Mouse (Mus musculus): ENCODE measurements around the gene Stard7. TPM values are rescaled to one million over a fixed set of nuclear protein-coding genes. Genes with fewer than 3 reads are reported as not detected.
"Not testable (repeated sequence)": the region's sequence is repeated elsewhere in the genome, so short reads cannot be mapped to it uniquely, and the experiment has no call there.

Stard7 gene
- polyA plus RNA-seq, 1 experiment from 2014 or later: 88.9 TPM

GRCm38 (mm10) chr2:127298056-127298455, 28.0 kb downstream of the Stard7 start:
- H3K4me1 ChIP-seq (replicated peaks; ENCODE audit: control insufficient read depth, insufficient read depth, low read length): no peaks in the 10 kb centered on the region
- ATAC-seq (replicated peaks; ENCODE audit: low FRiP score): no peak
- WGBS: 91% methylated on average over 1 of the region's 1 CpGs
- no peak overlapping the region for H3K27ac ChIP-seq (ENCODE audit: low read depth, low read length)
- DNase-seq (ENCODE audit: low spot score): no peak
- no peaks in the 10 kb centered on the region for H3K9me3 ChIP-seq (ENCODE audit: control insufficient read depth, low read length)
- no peaks in the 10 kb centered on the region for H3K27me3 ChIP-seq (replicated peaks; ENCODE audit: control insufficient read depth, insufficient read depth, low read length)
- H3K4me3 ChIP-seq (ENCODE audit: low read depth, low read length): no peak overlapping the region
- H3K4me2 ChIP-seq: no peak overlapping the region
- H3K36me3 ChIP-seq (ENCODE audit: control insufficient read depth, insufficient read depth, low read length): peaks cover 27% of the 10 kb centered on the region
- H3K9ac ChIP-seq (ENCODE audit: low read depth, low read length): no peak overlapping the region

DNA sequence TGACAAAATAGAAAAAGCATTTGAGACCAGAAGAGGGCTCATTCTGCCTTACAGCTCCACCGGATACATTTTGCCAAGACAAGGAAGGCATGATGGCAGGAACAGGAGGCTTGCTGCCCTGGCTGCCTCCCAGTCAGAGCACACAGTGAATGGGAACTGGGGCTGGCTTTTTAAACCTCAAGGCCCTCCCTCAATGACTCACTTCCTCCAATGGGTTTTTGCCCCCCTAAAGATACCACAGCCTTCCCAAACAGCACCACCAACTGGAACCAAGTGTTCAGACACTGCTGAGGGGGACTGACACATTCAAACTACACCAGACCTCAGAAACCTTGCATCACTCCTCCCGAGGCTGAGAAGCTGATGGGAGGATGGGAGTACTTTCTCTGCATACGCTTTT, 30.7 kb downstream of the Stard7 start:
- Histone ChIP-seq H3K9ac (ENCODE audit: low read depth, low read length) (no peak overlapping the region), H3K36me3 (ENCODE audit: control insufficient read depth, insufficient read depth, low read length) (peaks cover 20% of the 10 kb centered on the region), H3K27ac (ENCODE audit: low read depth, low read length) (no peak overlapping the region), H3K9me3 (ENCODE audit: control insufficient read depth, low read length) (no peaks in the 10 kb centered on the region), H3K4me3 (ENCODE audit: low read depth, low read length) (no peak overlapping the region), H3K4me2 (no peak overlapping the region), H3K4me1 (replicated peaks; ENCODE audit: control insufficient read depth, insufficient read depth, low read length) (no peaks in the 10 kb centered on the region), H3K27me3 (replicated peaks; ENCODE audit: control insufficient read depth, insufficient read depth, low read length) (no peaks in the 10 kb centered on the region)
- ATAC-seq (replicated peaks; ENCODE audit: low FRiP score) (no peak), DNase-seq (ENCODE audit: low spot score) (no peak)
- WGBS: 75% methylated on average over 3 of the region's 3 CpGs

DNA sequence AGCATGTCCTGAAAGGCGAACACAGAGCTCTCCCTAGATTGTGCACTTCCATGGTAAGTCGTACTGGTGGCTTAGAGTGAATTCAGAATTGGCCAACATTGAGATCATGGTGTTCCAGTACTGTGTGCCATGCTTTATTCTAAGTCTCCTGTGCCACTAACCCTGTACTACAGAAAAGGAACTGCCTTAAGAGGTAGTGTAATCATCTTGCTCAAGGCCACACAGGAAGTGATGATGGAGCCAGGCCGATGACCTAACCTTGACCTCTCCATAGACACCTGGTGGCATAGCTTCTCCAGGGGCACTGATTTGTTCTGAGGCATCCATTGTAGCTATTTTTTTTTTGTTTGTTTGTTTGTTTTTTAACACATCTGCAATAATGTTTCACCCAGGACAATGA, 31.9 kb downstream of the Stard7 start:
- DNase-seq (ENCODE audit: low spot score) (no peak), ATAC-seq (replicated peaks; ENCODE audit: low FRiP score) (no peak)
- Histone ChIP-seq H3K27ac (ENCODE audit: low read depth, low read length) (no peak overlapping the region), H3K9me3 (ENCODE audit: control insufficient read depth, low read length) (no peaks in the 10 kb centered on the region), H3K4me1 (replicated peaks; ENCODE audit: control insufficient read depth, insufficient read depth, low read length) (no peaks in the 10 kb centered on the region), H3K4me2 (no peak overlapping the region), H3K27me3 (replicated peaks; ENCODE audit: control insufficient read depth, insufficient read depth, low read length) (no peaks in the 10 kb centered on the region), H3K4me3 (ENCODE audit: low read depth, low read length) (no peak overlapping the region), H3K36me3 (ENCODE audit: control insufficient read depth, insufficient read depth, low read length) (peaks cover 19% of the 10 kb centered on the region), H3K9ac (ENCODE audit: low read depth, low read length) (no peak overlapping the region)
- WGBS: 84% methylated on average over 3 of the region's 3 CpGs

DNA sequence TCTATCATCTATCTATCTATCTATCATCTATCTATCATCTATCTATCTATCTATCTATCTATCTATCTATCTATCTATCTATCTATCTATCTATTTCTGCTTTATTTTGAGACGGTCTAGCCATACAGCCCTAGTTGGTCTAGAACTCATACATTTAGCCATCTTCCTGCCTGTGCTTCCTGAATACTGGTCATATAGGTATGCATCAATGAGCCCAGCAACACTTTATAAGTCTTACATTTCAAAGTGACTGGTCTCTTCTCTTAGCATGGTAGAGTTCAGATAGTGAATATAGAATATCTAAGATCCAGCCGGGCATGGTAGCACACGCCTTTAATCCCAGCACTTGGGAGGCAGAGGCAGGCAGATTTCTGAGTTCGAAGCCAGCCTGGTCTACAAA, 34.2 kb downstream of the Stard7 start:
- DNase-seq (ENCODE audit: low spot score); H3K27ac ChIP-seq (ENCODE audit: low read depth, low read length); H3K4me2 ChIP-seq; H3K9ac ChIP-seq (ENCODE audit: low read depth, low read length); H3K4me1 ChIP-seq (replicated peaks; ENCODE audit: control insufficient read depth, insufficient read depth, low read length); ATAC-seq (replicated peaks; ENCODE audit: low FRiP score); H3K36me3 ChIP-seq (ENCODE audit: control insufficient read depth, insufficient read depth, low read length); H3K27me3 ChIP-seq (replicated peaks; ENCODE audit: control insufficient read depth, insufficient read depth, low read length); H3K4me3 ChIP-seq (ENCODE audit: low read depth, low read length); H3K9me3 ChIP-seq (ENCODE audit: control insufficient read depth, low read length): not testable (repeated sequence)
- WGBS: 82% methylated on average over 4 of the region's 4 CpGs

GRCm38 (mm10) chr2:127304609-127305210, 34.7 kb downstream of the Stard7 start:
- Histone ChIP-seq H3K4me2 (no peak overlapping the region), H3K9ac (ENCODE audit: low read depth, low read length) (no peak overlapping the region), H3K4me1 (replicated peaks; ENCODE audit: control insufficient read depth, insufficient read depth, low read length) (no peaks in the 10 kb centered on the region), H3K27me3 (replicated peaks; ENCODE audit: control insufficient read depth, insufficient read depth, low read length) (no peaks in the 10 kb centered on the region), H3K9me3 (ENCODE audit: control insufficient read depth, low read length) (no peaks in the 10 kb centered on the region), H3K27ac (ENCODE audit: low read depth, low read length) (no peak overlapping the region), H3K4me3 (ENCODE audit: low read depth, low read length) (no peak overlapping the region), H3K36me3 (ENCODE audit: control insufficient read depth, insufficient read depth, low read length) (peaks cover 4% of the 10 kb centered on the region; the same call in 1 of the 2 replicates)
- DNase-seq (ENCODE audit: low spot score): no peak
- WGBS: 87% methylated on average over 3 of the region's 3 CpGs
- no peak for ATAC-seq (replicated peaks; ENCODE audit: low FRiP score)

DNA sequence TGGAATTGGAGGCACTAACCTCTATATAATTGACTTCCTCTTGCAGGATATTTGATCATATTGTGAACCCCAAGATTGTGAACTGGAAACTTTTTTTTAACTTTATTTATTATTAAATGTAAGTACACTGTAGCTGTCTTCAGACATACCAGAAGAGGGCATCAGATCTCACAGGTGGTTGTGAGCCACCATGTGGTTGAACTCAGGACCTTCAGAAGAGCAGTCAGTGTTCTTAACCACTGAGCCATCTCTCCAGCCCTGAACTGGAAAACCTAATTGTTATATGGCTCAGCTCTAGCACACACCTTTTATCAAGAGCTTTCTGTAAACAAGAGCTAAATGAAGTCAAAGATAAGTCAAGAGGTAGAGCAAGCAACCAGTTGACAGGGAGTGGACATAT, 36.1 kb downstream of the Stard7 start:
- Histone ChIP-seq H3K27me3 (replicated peaks; ENCODE audit: control insufficient read depth, insufficient read depth, low read length) (no peaks in the 10 kb centered on the region), H3K36me3 (ENCODE audit: control insufficient read depth, insufficient read depth, low read length) (no peaks in the 10 kb centered on the region; the same call in 1 of the 2 replicates), H3K4me2 (no peak overlapping the region), H3K9ac (ENCODE audit: low read depth, low read length) (no peak overlapping the region), H3K9me3 (ENCODE audit: control insufficient read depth, low read length) (no peaks in the 10 kb centered on the region), H3K4me3 (ENCODE audit: low read depth, low read length) (no peak overlapping the region), H3K4me1 (replicated peaks; ENCODE audit: control insufficient read depth, insufficient read depth, low read length) (no peaks in the 10 kb centered on the region), H3K27ac (ENCODE audit: low read depth, low read length) (no peak overlapping the region)
- DNase-seq (ENCODE audit: low spot score) (no peak), ATAC-seq (replicated peaks; ENCODE audit: low FRiP score) (no peak)

- no peak overlapping the region for H3K9ac ChIP-seq (ENCODE audit: low read depth, low read length)
- H3K4me3 ChIP-seq (ENCODE audit: low read depth, low read length): no peak overlapping the region
- H3K36me3 ChIP-seq (ENCODE audit: control insufficient read depth, insufficient read depth, low read length): no peaks in the 10 kb centered on the region
- no peak for DNase-seq (ENCODE audit: low spot score)
- WGBS: 30% methylated on average over 3 of the region's 3 CpGs
- H3K27me3 ChIP-seq (replicated peaks; ENCODE audit: control insufficient read depth, insufficient read depth, low read length): no peaks in the 10 kb centered on the region
- H3K9me3 ChIP-seq (ENCODE audit: control insufficient read depth, low read length): no peaks in the 10 kb centered on the region
- no peaks in the 10 kb centered on the region for H3K4me1 ChIP-seq (replicated peaks; ENCODE audit: control insufficient read depth, insufficient read depth, low read length)
- ATAC-seq (replicated peaks; ENCODE audit: low FRiP score): no peak
- no peak overlapping the region for H3K4me2 ChIP-seq
- no peak overlapping the region for H3K27ac ChIP-seq (ENCODE audit: low read depth, low read length)
Observed at GRCm38 (mm10) chr2:127307179-127307578, 37.2 kb downstream of the Stard7 start.

DNA sequence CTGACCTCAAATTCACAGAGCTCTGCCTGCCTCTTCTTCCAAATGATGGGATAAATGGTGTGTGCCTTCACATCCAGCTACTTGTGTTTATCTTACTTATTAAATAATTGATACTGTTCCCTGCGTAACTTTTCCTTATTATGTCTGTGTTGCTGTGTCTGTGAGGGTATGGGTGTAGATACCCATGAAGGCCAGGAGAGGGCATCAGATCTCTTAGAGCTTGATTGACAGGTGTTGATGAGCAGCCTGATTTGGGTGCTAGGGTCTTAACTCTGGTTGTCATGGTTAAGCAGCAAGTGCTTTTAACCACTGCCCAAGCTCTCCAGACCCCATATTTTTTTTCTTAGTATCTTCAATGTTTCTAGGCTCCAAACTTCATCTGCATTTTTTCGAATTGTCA, 38.6 kb downstream of the Stard7 start:
- Histone ChIP-seq H3K27ac (ENCODE audit: low read depth, low read length) (no peak overlapping the region), H3K9ac (ENCODE audit: low read depth, low read length) (no peak overlapping the region), H3K36me3 (ENCODE audit: control insufficient read depth, insufficient read depth, low read length) (no peaks in the 10 kb centered on the region), H3K4me3 (ENCODE audit: low read depth, low read length) (no peak overlapping the region), H3K4me2 (no peak overlapping the region), H3K27me3 (replicated peaks; ENCODE audit: control insufficient read depth, insufficient read depth, low read length) (no peaks in the 10 kb centered on the region), H3K9me3 (ENCODE audit: control insufficient read depth, low read length) (no peaks in the 10 kb centered on the region), H3K4me1 (replicated peaks; ENCODE audit: control insufficient read depth, insufficient read depth, low read length) (no peaks in the 10 kb centered on the region)
- no peak for DNase-seq (ENCODE audit: low spot score)
- no peak for ATAC-seq (replicated peaks; ENCODE audit: low FRiP score)
- WGBS: 83% methylated on average over 2 of the region's 2 CpGs

DNA sequence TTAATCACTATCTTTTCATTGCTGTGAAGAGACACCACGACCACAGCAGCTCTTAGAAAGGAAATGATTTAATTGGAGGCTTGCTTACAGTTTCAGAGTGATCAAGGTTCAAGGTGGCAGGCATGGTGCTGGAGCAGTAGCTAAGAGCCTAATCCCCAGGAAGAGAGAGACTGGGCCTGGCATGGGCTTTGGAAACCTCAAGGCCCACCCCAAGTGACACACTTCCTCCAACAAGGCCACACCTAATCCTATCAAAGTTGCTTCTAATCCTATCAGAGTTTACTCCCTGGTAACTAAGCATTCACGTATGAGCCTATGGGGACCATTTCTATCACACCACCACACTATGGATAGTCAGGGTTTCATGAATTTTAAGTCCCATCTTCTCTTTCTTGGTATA, 40.2 kb downstream of the Stard7 start:
- no peaks in the 10 kb centered on the region for H3K36me3 ChIP-seq (ENCODE audit: control insufficient read depth, insufficient read depth, low read length)
- H3K9ac ChIP-seq (ENCODE audit: low read depth, low read length): no peak overlapping the region
- no peak for ATAC-seq (replicated peaks; ENCODE audit: low FRiP score)
- no peaks in the 10 kb centered on the region for H3K27me3 ChIP-seq (replicated peaks; ENCODE audit: control insufficient read depth, insufficient read depth, low read length)
- H3K27ac ChIP-seq (ENCODE audit: low read depth, low read length): no peak overlapping the region
- H3K9me3 ChIP-seq (ENCODE audit: control insufficient read depth, low read length): no peaks in the 10 kb centered on the region
- 37% methylated on average over 2 of the region's 2 CpGs for WGBS
- H3K4me2 ChIP-seq: no peak overlapping the region
- no peak overlapping the region for H3K4me3 ChIP-seq (ENCODE audit: low read depth, low read length)
- no peak for DNase-seq (ENCODE audit: low spot score)
- H3K4me1 ChIP-seq (replicated peaks; ENCODE audit: control insufficient read depth, insufficient read depth, low read length): peaks cover 4% of the 10 kb centered on the region

Data from liver, embryonic 11.5 days (tissue).